Mouse (Mus musculus) intestine, embryonic 15.5 days (tissue): ENCODE data around the gene Thra. TPM values are rescaled to one million over a fixed set of nuclear protein-coding genes. Genes with fewer than 3 reads are reported as not detected.

ENCODE experiments used
- ATAC-seq: fragments of 200-750 bp; cut with Nextera tagmentation; 2 replicates; pipeline ENCODE4 v1.8.0; 2017; ENCODE audit warnings: moderate TSS enrichment, moderate library complexity
- H3K27ac ChIP-seq: fragments of 300-500 bp; sonication (generic); 2 replicates; pipeline ENCODE4 v1.5.1; 2015; ENCODE audit warnings: mild to moderate bottlenecking, inconsistent platforms
- H3K27me3 ChIP-seq: fragments of 300-500 bp; sonication (generic); replicated peaks from 2 replicates; pipeline ENCODE4 v1.6.1; 2015; ENCODE audit warnings: inconsistent platforms
- H3K36me3 ChIP-seq: fragments of 300-500 bp; sonication (generic); 2 replicates; pipeline ENCODE4 v1.6.1; 2015; ENCODE audit warnings: inconsistent platforms
- H3K4me1 ChIP-seq: fragments of 300-500 bp; sonication (generic); replicated peaks from 2 replicates; pipeline ENCODE4 v1.6.1; 2015; ENCODE audit warnings: inconsistent platforms
- H3K4me2 ChIP-seq: fragments of 300-500 bp; sonication (generic); replicated peaks from 2 replicates; pipeline ENCODE4 v1.6.1; 2015; ENCODE audit warnings: mild to moderate bottlenecking, inconsistent platforms
- H3K4me3 ChIP-seq: fragments of 300-500 bp; sonication (generic); replicated peaks from 2 replicates; pipeline ENCODE4 v1.5.1; 2015; ENCODE audit warnings: inconsistent platforms
- H3K9ac ChIP-seq: fragments of 300-500 bp; sonication (generic); 2 replicates; pipeline ENCODE4 v1.6.1; 2015; ENCODE audit warnings: inconsistent platforms
- H3K9me3 ChIP-seq: fragments of 300-500 bp; sonication (generic); 2 replicates; pipeline ENCODE4 v1.6.1; 2016; ENCODE audit warnings: inconsistent platforms
- WGBS: fragments of 180-500 bp; shearing (Covaris S2); methylation state at CpG from one replicate; pipeline ENCODE4 v1.1.7; 2015; 5-methylcytosine and 5-hydroxymethylcytosine counted together
- polyA plus RNA-seq: library from polyadenylated mRNA; unstranded; fragments of >200 nt; fragmentation: Nextera tagmentation; extraction: Ambion mirVana; gene quantifications from 2 replicates; pipeline ENCODE4 v1.2.1, GENCODE M21; 2015

Thra gene
- polyA plus RNA-seq, 1 experiment from 2014 or later: 42.7 TPM

DNA sequence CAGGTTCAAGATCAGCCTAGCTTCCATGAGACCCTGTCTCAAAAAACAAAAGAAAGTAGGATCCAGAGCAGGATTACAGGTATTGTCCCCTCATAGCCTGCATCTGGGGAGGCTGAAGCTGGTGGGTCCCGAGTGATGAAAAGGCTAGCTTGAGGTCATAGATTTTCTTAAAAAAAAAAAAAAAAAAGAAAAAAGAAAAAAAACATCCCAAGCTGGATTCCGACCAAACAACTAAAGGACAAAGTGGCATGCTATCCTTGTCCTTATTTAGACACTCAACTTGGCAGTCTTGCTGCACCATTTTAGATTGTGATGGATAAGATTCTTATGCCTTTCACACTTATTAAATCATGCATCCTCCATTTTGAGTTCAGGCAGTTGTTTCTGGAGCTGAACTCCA, 68.0 kb downstream of the Thra start:
- peaks cover 26% of the 10 kb centered on the region for H3K36me3 ChIP-seq
- no peak overlapping the region for H3K27ac ChIP-seq
- no peak overlapping the region for H3K9ac ChIP-seq
- H3K9me3 ChIP-seq: no peaks in the 10 kb centered on the region
- ATAC-seq: no peak
- H3K27me3 ChIP-seq: no peaks in the 10 kb centered on the region
- peak overlapping the region; percentile 66; the same call in 1 of the 2 replicates for H3K4me2 ChIP-seq
- WGBS: 59% methylated on average over 2 of the region's 2 CpGs
- no peak overlapping the region; the same call in 1 of the 2 replicates for H3K4me3 ChIP-seq
- 0 out of 2 replicates have a peak, but pooled peaks cover 3% of the 10 kb centered on the region for H3K4me1 ChIP-seq

DNA sequence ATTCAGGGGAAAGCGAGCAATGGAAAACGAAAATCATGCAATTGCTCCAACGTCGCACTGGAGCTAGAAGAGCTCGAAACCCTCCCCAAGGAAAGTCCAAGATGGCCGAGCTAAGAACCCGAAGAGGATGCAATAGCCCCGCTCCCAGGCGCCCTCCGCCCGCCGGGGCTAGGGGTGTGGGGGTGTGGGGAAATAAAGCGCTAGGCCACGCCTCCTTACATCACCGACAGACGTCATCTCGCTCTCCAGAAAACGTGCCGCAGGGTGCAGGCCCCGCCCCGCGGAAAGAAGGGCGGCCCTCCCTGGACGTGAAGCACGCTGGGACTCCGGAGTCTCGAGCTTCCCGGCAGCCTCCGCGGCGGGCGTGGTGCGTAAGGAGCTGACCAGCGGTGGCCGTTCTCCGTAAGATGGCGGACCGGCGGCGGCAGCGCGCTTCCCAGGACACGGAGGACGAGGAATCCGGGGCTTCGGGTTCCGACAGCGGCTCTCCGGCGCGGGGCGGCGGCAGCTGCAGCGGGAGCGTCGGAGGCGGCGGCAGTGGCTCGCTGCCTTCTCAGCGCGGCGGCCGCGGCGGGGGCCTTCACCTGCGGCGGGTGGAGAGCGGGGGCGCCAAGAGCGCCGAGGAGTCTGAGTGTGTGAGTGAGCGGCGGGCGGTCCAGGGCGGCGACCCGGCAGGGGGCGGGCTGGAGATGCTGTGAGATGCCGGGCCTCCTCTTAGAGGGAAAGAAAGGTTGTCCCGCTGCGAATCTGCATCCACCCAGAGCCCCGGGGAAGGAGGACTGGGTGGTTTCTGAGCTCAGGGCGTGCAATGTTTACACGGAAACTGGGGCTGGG, 69.2 kb downstream of the Thra start:
- no peaks in the 10 kb centered on the region for H3K9me3 ChIP-seq
- H3K4me2 ChIP-seq: peak overlapping the region; percentile 66
- H3K4me3 ChIP-seq: peak overlapping the region; percentile 93
- peak overlapping the region; percentile 100 for H3K9ac ChIP-seq
- H3K27me3 ChIP-seq: no peaks in the 10 kb centered on the region
- WGBS: under 1% methylated on average over 83 of the region's 84 CpGs
- ATAC-seq: peak; percentile 100
- H3K4me1 ChIP-seq: 0 out of 2 replicates have a peak, but pooled peaks cover 3% of the 10 kb centered on the region
- H3K27ac ChIP-seq: peak overlapping the region; percentile 99
- peaks cover 16% of the 10 kb centered on the region for H3K36me3 ChIP-seq

DNA sequence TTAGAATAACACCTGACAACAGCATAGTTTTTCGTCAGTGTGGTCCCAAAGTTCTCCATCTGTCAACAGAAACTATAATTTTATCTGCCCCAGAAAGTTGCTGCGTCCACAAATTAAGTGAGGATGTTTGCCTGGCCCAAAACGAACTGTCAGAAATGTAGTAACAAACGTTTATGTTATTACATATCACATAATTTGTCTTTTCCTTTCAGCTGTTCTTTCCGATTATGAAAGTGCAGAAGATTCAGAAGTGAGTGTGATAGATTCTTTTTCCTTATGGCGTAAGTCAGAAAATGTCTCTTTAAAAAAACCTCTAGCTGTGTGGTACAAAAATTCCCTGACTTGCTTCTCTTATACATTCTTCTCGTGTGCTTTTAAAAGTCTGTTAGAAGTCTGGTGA, 70.2 kb downstream of the Thra start:
- peaks cover 9% of the 10 kb centered on the region for H3K36me3 ChIP-seq
- whole genome bisulfite sequencing: 52% methylated on average over 7 of the region's 7 CpGs
- no peak overlapping the region for H3K27ac ChIP-seq
- no peak for ATAC-seq
- H3K27me3 ChIP-seq: no peaks in the 10 kb centered on the region
- peak overlapping the region; percentile 100; the same call in 1 of the 2 replicates for H3K9ac ChIP-seq
- H3K4me1 ChIP-seq: 0 out of 2 replicates have a peak, but pooled peaks cover 3% of the 10 kb centered on the region
- H3K4me3 ChIP-seq: peak overlapping the region; percentile 93
- no peaks in the 10 kb centered on the region for H3K9me3 ChIP-seq
- H3K4me2 ChIP-seq: peak overlapping the region; percentile 66

DNA sequence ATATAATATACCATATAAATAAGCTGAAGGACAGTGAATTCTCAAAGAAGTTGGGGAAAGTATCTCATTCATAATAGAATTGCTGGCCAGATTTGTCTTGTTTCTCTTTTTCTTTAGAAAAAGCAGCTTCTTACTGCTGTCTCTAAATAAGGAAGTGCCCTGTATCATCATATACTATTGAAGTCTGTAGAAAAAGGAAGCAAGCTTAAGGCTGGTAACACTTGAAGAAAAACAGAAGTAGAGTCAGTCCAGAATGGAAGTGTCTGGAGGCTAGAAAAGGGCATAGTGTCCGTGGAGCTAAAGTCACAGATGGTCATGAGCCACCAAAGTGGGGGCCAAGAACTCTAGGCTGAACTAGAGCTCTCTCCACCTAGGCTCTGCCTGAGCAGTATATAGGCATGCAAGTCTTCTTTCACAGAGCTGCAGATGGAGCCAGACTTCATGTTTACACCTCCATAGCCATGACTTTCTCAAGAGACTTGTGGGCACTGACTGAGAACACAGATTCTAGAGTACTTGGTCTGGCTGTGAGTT, 76.3 kb downstream of the Thra start:
- WGBS: 81% methylated on average over 1 of the region's 1 CpGs
- no peak for ATAC-seq
- Histone ChIP-seq H3K4me1 (no peaks in the 10 kb centered on the region), H3K36me3 (peaks cover 26% of the 10 kb centered on the region), H3K27me3 (no peaks in the 10 kb centered on the region), H3K4me2 (no peak overlapping the region), H3K9me3 (no peaks in the 10 kb centered on the region), H3K4me3 (no peak overlapping the region), H3K27ac (no peak overlapping the region), H3K9ac (no peak overlapping the region)

Other genes with a start within 250 kb of the Thra start
- 0.21 and 0.24 TPM in 2 replicates for gene Ikzf3, start 194.6 kb upstream of the Thra start, polyA plus RNA-seq
- 0.53 and 0.60 TPM in 2 replicates for gene Zpbp2, start 189.5 kb upstream of the Thra start, polyA plus RNA-seq
- gene Ormdl3, start 153.3 kb upstream of the Thra start, polyA plus RNA-seq: 50.5 and 55.2 TPM in 2 replicates
- not detected in 2 replicates for gene Lrrc3c, start 142.3 kb upstream of the Thra start, polyA plus RNA-seq
- gene Gm12355, start 115.0 kb upstream of the Thra start, polyA plus RNA-seq: 0.99 and 1.0 TPM in 2 replicates
- not detected in 2 replicates for gene Gsdma3, start 114.3 kb upstream of the Thra start, polyA plus RNA-seq
- gene Gsdma2, start 93.9 kb upstream of the Thra start, polyA plus RNA-seq: 0.20 and 0.21 TPM in 2 replicates
- 0.10 TPM in 1 of 2 replicates, not detected in the other for gene Gsdma, start 76.3 kb upstream of the Thra start, polyA plus RNA-seq
- gene Psmd3, start 58.1 kb upstream of the Thra start, polyA plus RNA-seq: 195 and 202 TPM in 2 replicates
- gene Csf3, start 39.4 kb upstream of the Thra start, polyA plus RNA-seq: not detected in 2 replicates
- gene Med24, start 11.2 kb upstream of the Thra start, polyA plus RNA-seq: 39.6 and 42.5 TPM in 2 replicates
- 2.6 and 2.7 TPM in 2 replicates for gene Nr1d1, start 34.7 kb downstream of the Thra start, polyA plus RNA-seq
- gene Msl1, start 54.9 kb downstream of the Thra start, polyA plus RNA-seq: 18.9 and 19.7 TPM in 2 replicates
- 28.2 and 29.8 TPM in 2 replicates for gene Casc3, start 64.3 kb downstream of the Thra start, polyA plus RNA-seq
- gene Rapgefl1, start 96.1 kb downstream of the Thra start, polyA plus RNA-seq: 1.1 and 1.2 TPM in 2 replicates
- 3.7 and 4.2 TPM in 2 replicates for gene Wipf2, start 123.0 kb downstream of the Thra start, polyA plus RNA-seq
- 24.0 and 26.7 TPM in 2 replicates for gene Cdc6, start 167.2 kb downstream of the Thra start, polyA plus RNA-seq
- gene Rara, start 187.2 kb downstream of the Thra start, polyA plus RNA-seq: 30.7 and 31.5 TPM in 2 replicates
- gene Gjd3, start 242.4 kb downstream of the Thra start, polyA plus RNA-seq: 0.20 and 0.35 TPM in 2 replicates